Mouse (Mus musculus): ENCODE measurements at regions not wholly inside any gene's neighbourhood (a gene's known extent, or its start where the extent isn't known, plus 50 kb on each side); places are given as distances from the start of the nearest gene placed in this dataset.

- no peak overlapping the region for H3K4me3 ChIP-seq (ENCODE audit: control insufficient read depth in 1 of 2, insufficient read depth in 1 of 2, low read depth in 1 of 2, low read length in 2 of 2)
- ATAC-seq (ENCODE audit: insufficient number of reproducible peaks, insufficient read depth, low FRiP score, low read depth) = no peak
- whole genome bisulfite sequencing = 92% methylated on average over 5 of the region's 5 CpGs
- no peak overlapping the region for H3K4me2 ChIP-seq (ENCODE audit: low read length)
- no peak overlapping the region for H3K9ac ChIP-seq (ENCODE audit: low read length)
- H3K27ac ChIP-seq (replicated peaks in 1 of 2; ENCODE audit: control insufficient read depth in 1 of 2, insufficient read depth in 1 of 2, low read depth in 2 of 2, low read length in 2 of 2) = no peak overlapping the region
- H3K27me3 ChIP-seq (ENCODE audit: control insufficient read depth, insufficient read depth, low read length) = no peaks in the 10 kb centered on the region
- no peaks in the 10 kb centered on the region for H3K36me3 ChIP-seq (ENCODE audit: control insufficient read depth, insufficient read depth, low read length)
- H3K4me1 ChIP-seq (ENCODE audit: control insufficient read depth in 2 of 2, insufficient read depth in 2 of 2, low read length in 2 of 2) = no peaks in the 10 kb centered on the region
- H3K9me3 ChIP-seq (ENCODE audit: control insufficient read depth, low read length) = no peaks in the 10 kb centered on the region
These were observed 64.0 kb upstream of the Cwc22 start for GRCm38 (mm10) chr2:78010066-78010690.

- 93% methylated on average over 1 of the region's 1 CpGs for WGBS
- no peak for ATAC-seq (ENCODE audit: insufficient number of reproducible peaks, insufficient read depth, low FRiP score, low read depth)
- Histone ChIP-seq H3K27ac (replicated peaks in 1 of 2; ENCODE audit: control insufficient read depth in 1 of 2, insufficient read depth in 1 of 2, low read depth in 2 of 2, low read length in 2 of 2) (no peak overlapping the region), H3K9me3 (ENCODE audit: control insufficient read depth, low read length) (no peaks in the 10 kb centered on the region), H3K4me2 (ENCODE audit: low read length) (no peak overlapping the region), H3K9ac (ENCODE audit: low read length) (no peak overlapping the region), H3K4me3 (ENCODE audit: control insufficient read depth in 1 of 2, insufficient read depth in 1 of 2, low read depth in 1 of 2, low read length in 2 of 2) (no peak overlapping the region), H3K27me3 (ENCODE audit: control insufficient read depth, insufficient read depth, low read length) (no peaks in the 10 kb centered on the region), H3K4me1 (ENCODE audit: control insufficient read depth in 2 of 2, insufficient read depth in 2 of 2, low read length in 2 of 2) (no peaks in the 10 kb centered on the region), H3K36me3 (ENCODE audit: control insufficient read depth, insufficient read depth, low read length) (no peaks in the 10 kb centered on the region)
These were observed 61.9 kb upstream of the Cwc22 start for GRCm38 (mm10) chr2:78008094-78008493.

- H3K27me3 ChIP-seq (ENCODE audit: control insufficient read depth, insufficient read depth, low read length) = no peaks in the 10 kb centered on the region
- WGBS = 63% methylated on average over 7 of the region's 7 CpGs
These were observed 59.3 kb upstream of the Cwc22 start for GRCm38 (mm10) chr2:78005402-78006021.

GRCm38 (mm10) chr2:78004426-78004825 is 58.3 kb upstream of the Cwc22 start:
- H3K4me1 ChIP-seq (ENCODE audit: control insufficient read depth in 2 of 2, insufficient read depth in 2 of 2, low read length in 2 of 2) = no peaks in the 10 kb centered on the region

More at GRCm38 (mm10) chr2:78005402-78006021, 59.3 kb upstream of the Cwc22 start:
- no peak overlapping the region for H3K4me2 ChIP-seq (ENCODE audit: low read length)
- H3K9ac ChIP-seq (ENCODE audit: low read length) = no peak overlapping the region
- ATAC-seq (ENCODE audit: insufficient number of reproducible peaks, insufficient read depth, low FRiP score, low read depth) = no peak
- H3K9me3 ChIP-seq (ENCODE audit: control insufficient read depth, low read length) = no peaks in the 10 kb centered on the region
- H3K4me3 ChIP-seq (ENCODE audit: control insufficient read depth in 1 of 2, insufficient read depth in 1 of 2, low read depth in 1 of 2, low read length in 2 of 2) = no peak overlapping the region
- no peaks in the 10 kb centered on the region for H3K4me1 ChIP-seq (ENCODE audit: control insufficient read depth in 2 of 2, insufficient read depth in 2 of 2, low read length in 2 of 2)
- H3K36me3 ChIP-seq (ENCODE audit: control insufficient read depth, insufficient read depth, low read length) = no peaks in the 10 kb centered on the region
- no peak overlapping the region for H3K27ac ChIP-seq (replicated peaks in 1 of 2; ENCODE audit: control insufficient read depth in 1 of 2, insufficient read depth in 1 of 2, low read depth in 2 of 2, low read length in 2 of 2)

More at GRCm38 (mm10) chr2:78004426-78004825, 58.3 kb upstream of the Cwc22 start:
- H3K4me2 ChIP-seq (ENCODE audit: low read length) = no peak overlapping the region
- H3K4me3 ChIP-seq (ENCODE audit: control insufficient read depth in 1 of 2, insufficient read depth in 1 of 2, low read depth in 1 of 2, low read length in 2 of 2) = no peak overlapping the region
- WGBS = 71% methylated on average over 5 of the region's 5 CpGs
- H3K27ac ChIP-seq (replicated peaks in 1 of 2; ENCODE audit: control insufficient read depth in 1 of 2, insufficient read depth in 1 of 2, low read depth in 2 of 2, low read length in 2 of 2) = no peak overlapping the region
- H3K27me3 ChIP-seq (ENCODE audit: control insufficient read depth, insufficient read depth, low read length) = no peaks in the 10 kb centered on the region
- no peaks in the 10 kb centered on the region for H3K36me3 ChIP-seq (ENCODE audit: control insufficient read depth, insufficient read depth, low read length)
- H3K9ac ChIP-seq (ENCODE audit: low read length) = no peak overlapping the region
- H3K9me3 ChIP-seq (ENCODE audit: control insufficient read depth, low read length) = no peaks in the 10 kb centered on the region
- ATAC-seq (ENCODE audit: insufficient number of reproducible peaks, insufficient read depth, low FRiP score, low read depth) = no peak

Data from heart, embryonic 14.5 days (tissue).